Mouse (Mus musculus) bone marrow, adult 2 months (tissue): ENCODE measurements at regions not wholly inside any gene's neighbourhood (a gene's known extent, or its start where the extent isn't known, plus 50 kb on each side); places are given as distances from the start of the nearest gene placed in this dataset.

Experiments
- CTCF ChIP-seq: fragments of 200-500 bp; IDR thresholded peaks from 2 replicates; pipeline ENCODE4 v1.5.1; 2011; ENCODE audit warnings: low read length, control low read depth; ENCODE audit not compliant: control insufficient read depth, insufficient read depth
- POLR2A ChIP-seq: fragments of 200-500 bp; IDR thresholded peaks from 2 replicates; pipeline ENCODE4 v1.6.1; 2011; ENCODE audit warnings: low read depth, mild to moderate bottlenecking, control low read depth, low read length, borderline replicate concordance; ENCODE audit not compliant: control insufficient read depth

GRCm38 (mm10) chr3:148542217-148542616 lies 448.1 kb downstream of the Adgrl2 start:
- TF ChIP-seq POLR2A (no peak), CTCF (no peak)
